17 mouse cellular contexts compared by ENCODE assay signal in the genomic region with DNA sequence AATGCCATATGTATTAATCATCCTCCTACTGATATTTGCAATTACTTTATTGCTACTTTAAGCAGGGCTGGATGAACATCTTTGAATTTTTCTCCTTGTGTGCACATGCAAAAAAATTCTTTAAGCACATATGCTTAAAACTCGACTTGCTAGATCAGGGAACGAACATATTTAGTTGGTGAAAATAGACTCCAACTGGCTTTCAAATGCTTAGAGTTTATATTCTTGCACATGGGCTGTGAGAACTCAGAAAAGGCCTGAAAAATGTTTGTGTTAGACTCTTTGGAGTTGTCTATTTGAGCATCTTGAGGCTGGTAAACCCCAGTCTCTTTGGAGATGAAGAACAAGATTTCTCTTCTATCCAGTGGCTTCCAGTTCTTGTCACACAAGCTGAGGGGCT.
"Had no signal": no experiment of that assay in that cellular context is flagged by ENCODE, and none has a peak within 500 bp of the region (broad histone marks: within the 10 kb centered on the region; RNA-seq: fewer than 3 reads in every experiment).

No protein-coding gene starts in this region.

- H3K27me3 ChIP-seq: midbrain, embryonic 12.5 days; neural tube, embryonic 13.5 days; neural tube, embryonic 15.5 days; stomach, embryonic 15.5 days had no signal

- DNase-seq: lung, adult 18-20 months; lung, embryonic 14.5 days; lung, postnatal 10 days; lung, postnatal 4 days; midbrain, embryonic 14.5 days; retina, postnatal 1 day; right cerebral cortex, adult 18-20 months; thymus, adult 18-20 months; thymus, postnatal 14 days; thymus, postnatal 36 days had no signal

- ATAC-seq: midbrain, embryonic 16.5 days had no signal

- H3K9me3 ChIP-seq: midbrain, embryonic 12.5 days; neural tube, embryonic 13.5 days; neural tube, embryonic 15.5 days; stomach, embryonic 15.5 days had no signal

- H3K4me2 ChIP-seq: lung, embryonic 14.5 days; midbrain, embryonic 12.5 days; neural tube, embryonic 13.5 days; neural tube, embryonic 15.5 days; stomach, embryonic 15.5 days had no signal

- H3K4me3 ChIP-seq: midbrain, embryonic 12.5 days; myocyte; neural tube, embryonic 13.5 days; neural tube, embryonic 15.5 days; stomach, embryonic 15.5 days had no signal

- H3K36me3 ChIP-seq: midbrain, embryonic 12.5 days; neural tube, embryonic 13.5 days; neural tube, embryonic 15.5 days; stomach, embryonic 15.5 days had no signal

- H3K27ac ChIP-seq: midbrain, embryonic 12.5 days; neural tube, embryonic 13.5 days; neural tube, embryonic 15.5 days; stomach, embryonic 15.5 days; stomach, postnatal 0 days had no signal

- H3K9ac ChIP-seq: lung, embryonic 14.5 days; midbrain, embryonic 12.5 days; neural tube, embryonic 13.5 days; neural tube, embryonic 15.5 days; stomach, embryonic 15.5 days had no signal

- H3K4me1 ChIP-seq: midbrain, embryonic 12.5 days; neural tube, embryonic 13.5 days; neural tube, embryonic 15.5 days; stomach, embryonic 15.5 days had no signal
